Mouse (Mus musculus): ENCODE results near the gene Mtmr1.

Gene Mtmr1

DNA sequence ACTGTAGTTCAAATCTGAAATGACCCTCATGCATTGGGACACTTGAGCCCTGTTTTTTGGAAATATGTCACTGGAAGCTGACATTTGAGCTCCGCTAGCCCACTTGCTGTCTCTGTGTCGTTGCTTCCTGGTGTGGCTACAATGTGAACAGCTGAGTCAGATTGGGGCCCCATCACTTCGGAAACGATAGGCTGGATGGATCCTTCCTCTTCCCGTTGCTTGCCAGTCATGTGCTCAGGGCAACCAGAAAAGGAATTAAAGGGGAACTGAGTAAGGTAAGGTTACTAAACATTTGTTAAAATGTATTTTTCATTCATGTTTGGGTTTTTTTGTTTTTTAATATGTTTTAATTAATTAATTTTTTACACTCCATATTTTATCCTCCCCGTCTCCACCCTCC lies 74.9 kb downstream of the Mtmr1 start:
- DNase-seq (ENCODE audit: low read depth, low spot score) = no peak

DNA sequence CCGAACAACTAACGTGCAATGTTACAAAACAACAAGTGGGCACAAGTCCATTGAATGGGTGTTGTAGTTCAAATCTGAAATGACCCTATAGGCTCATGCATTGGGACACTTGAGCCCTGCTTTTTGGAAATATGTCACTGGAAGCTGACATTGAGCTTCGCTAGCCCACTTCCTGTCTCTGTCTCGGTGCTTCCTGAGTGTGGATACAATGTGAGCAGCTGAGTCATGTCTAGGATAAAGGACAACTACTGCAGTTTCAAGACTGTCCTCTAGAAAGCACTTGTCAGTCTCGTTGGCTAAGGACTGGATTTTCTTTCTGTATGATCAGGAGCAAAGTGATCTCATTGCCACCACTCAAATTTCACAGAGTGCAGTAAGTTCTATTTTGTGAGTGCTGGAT lies 78.4 kb downstream of the Mtmr1 start:
- no peak for DNase-seq (ENCODE audit: low read depth, low spot score)

DNA sequence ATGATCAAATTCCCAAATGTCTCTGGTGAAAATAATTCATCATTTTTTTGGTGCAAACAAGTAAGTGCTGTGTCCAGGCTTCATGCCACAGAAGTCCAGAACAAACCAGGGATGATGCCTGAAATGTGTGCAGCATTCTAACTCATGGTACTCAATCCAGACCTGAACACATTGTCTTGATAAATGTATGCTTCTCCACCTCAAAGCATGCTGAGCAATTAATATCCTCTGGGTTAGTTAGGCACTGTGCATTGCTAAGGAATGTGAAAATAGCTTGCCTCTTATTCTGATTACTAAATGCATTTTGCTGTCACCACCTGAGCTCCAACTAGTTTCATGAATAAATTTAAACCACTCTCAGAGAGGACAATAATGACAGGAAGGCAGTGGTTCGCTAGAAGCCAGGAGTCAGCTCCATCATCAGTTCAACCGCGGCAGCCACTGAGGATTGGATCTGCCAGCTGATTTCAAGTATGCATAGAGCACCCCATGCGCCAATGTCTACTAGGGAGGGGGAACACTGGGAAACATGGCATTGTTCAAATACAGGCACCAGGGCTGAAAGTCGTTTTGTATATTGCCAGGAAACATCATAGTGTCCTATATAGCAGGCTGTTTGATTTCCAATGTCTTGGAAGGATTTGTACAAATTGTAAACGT lies 91.6 kb downstream of the Mtmr1 start:
- no peak for DNase-seq (ENCODE audit: low read depth, low spot score)

DNA sequence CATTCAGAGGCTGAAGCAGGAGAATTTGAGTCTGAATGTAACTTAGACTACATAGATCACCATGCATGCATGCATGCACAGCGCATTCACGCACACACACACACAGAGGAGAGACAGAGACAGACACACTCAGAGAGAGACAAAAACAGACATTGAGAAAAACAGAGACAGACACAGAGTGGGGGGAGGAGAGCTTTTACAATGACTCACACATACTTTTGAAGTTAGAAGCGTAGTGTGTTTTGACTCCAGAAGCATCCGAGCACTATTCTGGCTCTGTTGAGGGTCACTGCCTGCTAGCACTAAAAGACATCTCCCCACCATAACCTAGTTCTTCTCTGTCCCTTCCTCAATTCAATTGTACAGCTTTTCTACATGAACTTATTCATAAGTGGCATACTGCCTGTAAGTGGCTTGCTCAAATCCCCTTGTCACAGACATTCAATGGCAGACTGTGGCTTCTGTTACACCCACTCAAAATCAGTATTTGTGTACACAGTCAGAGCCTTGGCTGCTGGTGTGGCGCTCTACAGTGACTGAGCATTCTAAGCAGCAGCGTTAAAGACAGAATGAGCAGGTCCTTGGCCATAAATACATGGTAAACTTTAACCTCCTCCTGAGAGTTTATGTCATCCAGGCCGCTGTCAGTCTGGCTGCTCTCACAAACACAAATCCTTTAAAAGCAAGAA lies 99.7 kb downstream of the Mtmr1 start:
- peak; percentile 26 for DNase-seq (ENCODE audit: low read depth, low spot score)

DNA sequence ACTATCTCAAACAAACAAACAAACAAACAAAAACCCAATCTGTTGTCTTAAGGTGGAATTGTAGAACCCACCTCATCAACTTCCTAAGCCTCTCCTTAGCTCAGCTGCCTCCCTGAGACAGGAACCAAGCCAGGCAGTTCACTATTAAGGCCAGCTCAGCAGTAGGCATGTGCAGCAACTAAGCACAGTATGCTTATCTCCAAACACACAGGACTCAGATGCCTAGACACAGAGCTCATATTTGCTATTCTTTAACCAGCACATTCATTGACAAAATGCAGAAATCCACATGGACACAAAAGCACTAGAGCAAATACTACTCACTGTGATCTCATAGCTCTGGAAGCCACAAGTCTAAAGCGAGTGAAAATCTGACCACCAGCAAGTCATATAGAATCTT lies 100.9 kb downstream of the Mtmr1 start:
- DNase-seq (ENCODE audit: low read depth, low spot score) = no peak

DNA sequence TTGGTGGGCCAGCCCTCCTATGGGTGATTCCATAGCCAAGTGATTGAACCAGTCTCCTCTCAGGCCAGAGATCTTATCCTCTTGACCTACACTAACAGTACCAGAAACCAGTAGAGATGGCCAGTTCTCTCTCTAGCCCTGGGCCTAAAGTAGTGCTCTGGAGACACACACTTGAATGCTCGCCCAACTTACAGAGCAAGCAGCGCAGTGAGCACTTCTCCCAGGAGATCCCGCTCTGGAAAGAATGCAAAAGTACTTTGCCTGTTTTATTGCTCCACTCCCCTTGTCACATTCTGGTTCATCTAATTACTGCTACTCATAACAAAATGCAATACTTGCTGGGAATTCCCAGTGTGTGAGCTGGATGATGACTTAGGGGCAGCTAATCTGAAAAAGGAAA lies 102.9 kb downstream of the Mtmr1 start:
- DNase-seq (ENCODE audit: low read depth, low spot score) = no peak

Measured in CD4-positive, CD25-positive, alpha-beta regulatory T cell, adult 2 months (primary cell).